Mouse (Mus musculus) thymus, postnatal 36 days (tissue): ENCODE measurements around the gene Snrpa.

Source experiments
- DNase-seq, 2 experiments: peaks; one replicate each; pipeline ENCODE4 v3.0.0; 2022; ENCODE audit warnings: mixed read lengths in 2 of 2

Gene Snrpa

DNA sequence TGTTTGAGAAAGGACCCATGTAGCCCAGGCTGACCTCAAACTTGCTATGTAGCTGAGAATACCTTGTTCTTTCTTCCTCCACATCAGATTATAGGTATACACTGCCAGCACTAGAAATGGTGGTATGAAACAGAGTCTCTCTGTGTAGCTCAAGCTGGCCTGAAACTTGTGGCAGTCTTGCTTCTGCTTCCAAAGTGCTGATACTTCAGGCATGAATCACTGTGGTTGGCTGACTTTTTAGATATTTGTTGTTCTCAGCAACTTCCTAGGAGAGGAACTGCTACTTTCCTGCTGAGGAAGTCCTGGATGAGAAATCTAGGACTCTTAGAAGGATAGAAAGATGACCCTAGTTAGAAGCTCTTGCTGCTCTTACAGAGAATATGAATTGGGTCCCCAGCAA, 2.3 kb upstream of the Snrpa start:
- DNase-seq = no peak

DNA sequence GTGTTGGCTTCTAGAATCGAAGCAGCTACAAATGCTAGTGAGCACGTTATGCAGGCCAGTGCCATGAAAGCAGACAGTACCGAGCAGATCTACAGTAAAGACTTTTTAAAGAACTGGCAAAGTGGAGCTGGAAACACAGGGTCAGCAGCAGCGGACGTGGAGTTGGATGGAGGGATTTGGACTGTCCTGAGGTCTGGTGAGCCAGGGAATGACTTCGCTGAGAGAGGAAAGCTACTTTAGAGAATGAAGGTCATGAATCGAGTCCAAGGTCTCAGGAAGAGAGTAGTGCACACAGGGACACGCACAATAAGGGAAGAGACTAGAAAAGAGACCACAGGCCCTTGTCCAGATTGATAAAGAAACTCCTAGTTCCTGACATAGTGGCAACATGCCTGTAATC, 1.6 kb upstream of the Snrpa start:
- DNase-seq = no peak

DNA sequence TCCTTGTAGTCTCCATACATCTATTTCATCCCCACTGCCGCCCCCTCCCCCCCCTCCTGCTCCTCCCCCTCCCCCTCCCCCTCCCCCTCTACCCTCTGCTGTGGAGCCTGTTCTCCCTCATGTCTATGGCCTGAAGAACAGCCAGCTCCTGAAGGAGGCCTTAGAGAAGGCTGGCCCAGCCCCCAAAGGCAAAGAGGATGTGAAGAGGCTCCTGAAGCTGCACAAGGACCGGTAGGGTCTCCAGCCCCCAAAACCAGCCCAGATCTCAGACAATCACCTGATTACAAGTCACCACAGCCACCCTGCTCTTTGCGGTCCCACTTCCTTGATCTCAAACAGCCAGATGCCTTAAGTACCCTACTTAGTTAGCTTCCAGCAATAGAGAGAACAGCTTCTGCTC, 1.1 kb upstream of the Snrpa start:
- DNase-seq = no peak

DNA sequence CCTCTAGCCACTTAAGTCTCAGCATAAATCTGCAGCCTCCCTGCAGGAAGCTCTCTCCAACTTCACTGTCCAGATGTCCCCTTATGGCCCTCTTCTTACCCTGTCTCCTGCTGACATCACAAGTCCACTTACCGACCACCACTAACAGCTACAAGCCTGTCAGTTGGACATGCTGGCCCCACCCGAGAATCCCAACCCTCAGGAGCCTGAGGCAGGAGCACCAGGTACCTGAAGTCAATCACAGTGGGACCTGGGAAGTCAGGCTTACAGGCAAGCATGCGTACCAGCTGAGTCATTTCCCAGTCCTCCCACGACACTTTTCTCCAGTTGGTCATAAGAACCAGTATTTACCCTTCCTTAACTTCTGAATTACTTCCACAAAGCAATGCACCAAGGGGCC, 2.3 kb downstream of the Snrpa start:
- no peak for DNase-seq

DNA sequence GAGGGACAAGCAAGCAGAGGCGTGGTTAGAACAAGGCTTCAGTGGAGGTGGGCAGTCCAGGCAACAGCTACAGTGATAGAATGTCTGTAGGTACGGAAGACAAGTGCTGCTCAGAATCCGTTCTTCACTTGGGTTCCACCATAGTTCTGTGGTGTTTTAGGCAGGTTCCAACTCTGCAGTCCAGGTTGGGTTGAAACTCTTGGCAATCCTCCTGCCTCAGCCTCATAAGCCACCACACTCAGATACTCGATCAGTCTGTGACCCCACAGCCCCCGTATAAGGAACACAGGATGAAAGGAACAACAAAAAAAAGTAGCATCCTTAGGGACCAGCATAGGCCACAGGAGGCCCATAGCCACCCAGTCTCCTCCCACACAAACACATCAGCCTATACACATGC, 3.6 kb downstream of the Snrpa start:
- DNase-seq = no peak

DNA sequence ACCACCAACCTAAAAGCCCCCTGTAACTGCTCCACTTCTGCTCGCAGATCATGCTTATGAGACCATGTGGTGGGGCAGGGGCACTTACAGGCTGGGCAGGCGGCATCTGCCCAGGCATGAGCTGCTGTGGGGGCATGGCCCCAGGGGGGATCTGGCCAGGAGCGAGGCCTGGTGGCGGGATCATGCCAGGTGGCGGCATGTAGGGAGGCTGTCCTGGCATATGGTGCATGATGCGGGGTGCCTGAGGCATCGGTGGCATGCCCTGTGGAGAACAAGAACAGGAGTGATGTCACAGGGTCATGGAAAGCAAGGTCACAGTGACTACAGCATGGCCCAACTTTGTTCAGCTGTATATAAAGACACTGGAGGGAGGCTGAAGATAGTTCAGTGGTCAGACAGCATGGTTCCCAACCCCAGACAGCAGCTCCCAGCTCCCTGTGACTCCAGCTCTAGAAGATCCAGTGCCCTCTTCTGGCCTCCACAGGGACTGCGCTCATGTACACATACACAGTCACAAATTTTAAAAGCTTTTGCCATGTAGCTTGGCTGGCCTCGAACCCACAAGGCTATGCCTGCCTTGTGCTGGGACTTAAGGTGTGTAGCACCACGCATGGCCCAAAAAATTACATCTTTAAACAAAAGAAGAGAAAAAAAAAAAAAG, 6.7 kb downstream of the Snrpa start:
- no peak for DNase-seq

DNA sequence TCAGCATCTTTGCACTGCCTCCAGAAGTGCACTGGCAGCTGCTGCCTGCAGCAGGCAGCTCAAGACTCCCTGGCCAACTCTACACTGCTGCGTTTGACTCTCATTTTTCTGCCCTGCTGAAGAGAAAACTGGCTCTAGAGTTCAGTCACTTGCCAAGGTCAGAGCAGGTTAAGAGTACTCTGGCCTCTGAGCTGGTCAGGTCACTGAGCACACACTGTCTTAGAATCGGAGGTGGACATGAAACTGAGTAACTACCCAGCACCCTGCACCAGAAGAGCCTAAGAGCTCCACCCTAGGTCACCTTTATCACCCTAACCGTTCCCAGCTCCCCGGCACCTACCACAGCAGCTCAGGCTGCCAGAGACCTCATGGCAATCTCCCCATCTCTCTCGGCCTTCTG, 10.1 kb downstream of the Snrpa start:
- no peak for DNase-seq

DNA sequence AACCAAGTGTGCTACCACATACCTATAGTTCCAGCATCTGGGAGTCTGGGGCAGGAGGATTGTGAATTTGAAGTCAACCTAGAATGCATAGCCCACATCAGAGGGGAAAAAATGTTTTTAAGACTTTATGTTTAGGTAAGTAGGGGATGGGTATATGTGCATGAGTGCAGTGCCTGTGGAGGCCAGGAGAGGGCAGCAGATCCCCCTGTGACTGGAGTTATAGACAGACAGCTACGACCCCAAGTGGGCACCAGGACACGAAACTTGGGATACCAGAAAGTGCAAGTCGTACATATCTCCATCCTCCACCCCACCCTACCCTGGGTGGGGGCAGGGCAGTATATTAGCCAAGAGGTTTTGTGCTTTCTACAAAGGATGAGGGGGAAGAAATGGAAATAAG, 11.1 kb downstream of the Snrpa start:
- peak; percentile 42 to 50 for DNase-seq

DNA sequence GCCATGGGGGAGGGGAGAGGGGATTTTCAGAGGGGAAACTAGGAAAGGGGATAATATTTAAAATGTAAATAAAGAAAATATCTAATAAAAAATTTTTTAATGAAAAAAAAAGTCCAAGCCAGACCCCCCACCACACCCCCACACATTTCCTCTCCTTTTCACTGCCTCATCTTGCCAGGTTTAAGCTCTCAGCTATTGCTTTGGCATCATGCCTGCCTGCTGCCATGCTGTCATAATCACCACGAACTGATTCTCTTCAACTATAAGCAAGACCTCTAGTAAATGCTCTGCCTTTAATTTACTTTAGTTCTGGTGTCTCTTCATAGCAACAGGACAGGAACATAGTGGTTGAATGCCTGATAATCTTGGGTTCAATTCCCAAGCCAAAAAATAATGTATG, 13.6 kb downstream of the Snrpa start:
- DNase-seq = no peak

DNA sequence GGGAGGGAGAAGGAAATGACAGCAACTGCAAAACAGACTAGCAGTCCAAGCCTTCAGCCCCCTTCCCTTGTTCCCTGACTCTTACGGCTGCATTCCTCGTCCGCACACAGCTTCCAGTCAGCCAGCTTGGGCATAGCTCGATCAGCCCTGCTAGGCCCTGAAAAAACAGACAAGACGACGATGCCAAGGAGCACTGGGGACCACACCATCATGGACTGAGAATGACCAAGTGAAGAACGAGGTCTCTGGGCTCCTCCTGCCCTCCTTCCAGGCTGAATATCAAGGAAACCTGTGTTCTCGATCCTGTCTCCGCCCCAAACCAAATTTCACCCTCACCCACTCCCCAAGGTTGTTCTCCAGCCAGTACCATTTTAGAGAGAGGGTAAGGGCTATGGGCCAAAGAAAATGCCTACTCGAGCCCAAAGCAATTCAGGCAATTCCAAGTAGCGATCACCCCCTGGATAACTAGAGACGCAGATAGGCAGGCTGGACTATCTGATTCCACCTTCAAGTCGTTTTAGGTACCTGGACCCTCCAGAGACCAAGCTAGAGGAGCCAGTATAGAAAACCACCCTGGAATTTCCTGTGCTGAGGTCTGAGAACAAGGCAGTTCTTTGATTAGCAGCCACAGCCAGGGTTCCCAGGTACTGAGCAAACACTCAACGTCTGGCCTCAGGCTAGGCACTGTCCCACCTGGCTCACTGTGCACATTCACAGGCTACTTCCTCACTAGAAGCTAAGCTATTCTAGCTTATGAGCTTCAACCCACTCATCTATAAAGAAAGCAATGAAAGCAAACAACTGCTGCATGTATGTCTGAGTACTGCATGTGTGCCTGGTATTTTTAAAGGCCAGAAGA, 15.0 kb downstream of the Snrpa start, which contains the start of the genes Gm21983 and Mia:
TSS of gene Gm21983 (minus strand) at position 250 of the 859 bp plus-strand sequence.
TSS of gene Mia (minus strand) at position 321 of the 859 bp plus-strand sequence.
- DNase-seq = no peak

DNA sequence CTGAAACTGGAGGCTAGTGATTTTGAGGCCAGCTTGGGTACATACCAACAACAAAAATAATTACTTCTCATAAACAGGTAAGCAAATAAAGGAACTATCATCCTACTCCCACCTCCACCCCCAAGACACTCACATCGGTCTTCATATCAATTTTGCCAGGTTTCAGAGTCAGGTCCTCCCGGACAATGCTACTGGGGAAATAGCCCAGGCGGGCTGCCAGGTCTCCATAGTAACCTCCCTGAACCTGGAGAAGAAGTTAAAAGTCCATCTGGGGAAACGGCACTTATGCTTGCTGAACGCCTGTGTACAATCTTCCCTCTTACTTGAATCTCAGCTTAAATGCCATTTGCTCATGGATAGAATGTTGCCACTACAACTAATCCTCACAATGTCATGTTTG, 16.0 kb downstream of the Snrpa start:
- no peak for DNase-seq

DNA sequence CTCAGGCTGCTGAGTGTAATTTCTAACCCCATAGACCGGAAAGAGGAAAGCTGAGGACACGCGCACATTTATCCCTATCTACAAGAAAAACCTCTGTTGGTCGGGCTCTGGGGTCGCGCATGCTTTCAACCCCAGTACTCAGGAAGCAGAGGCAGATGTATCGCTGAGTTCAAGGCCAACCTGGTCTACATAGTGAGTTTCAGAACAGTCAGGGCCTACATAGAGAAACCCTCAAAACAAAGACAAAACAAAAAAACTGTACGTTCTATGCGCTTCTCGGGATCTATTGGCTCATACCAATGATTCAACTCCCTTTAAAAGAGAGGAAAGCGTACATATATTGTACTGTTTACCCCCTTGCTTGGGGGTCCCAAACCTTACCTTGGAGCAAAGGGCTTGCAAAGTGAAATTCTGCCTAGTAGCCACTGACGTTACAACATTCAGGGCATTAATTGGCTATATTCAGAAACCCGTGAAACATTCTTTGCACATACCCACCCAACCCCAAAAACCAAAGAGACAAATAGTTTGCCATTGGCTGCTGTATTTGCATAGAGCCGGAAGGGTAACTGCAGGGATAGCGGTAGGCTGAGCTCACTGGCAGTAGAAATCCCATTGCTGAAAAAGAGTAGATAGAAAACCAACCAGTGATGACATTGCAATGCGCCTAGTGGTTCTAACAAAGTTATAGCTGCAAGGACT, 16.7 kb downstream of the Snrpa start:
- no peak for DNase-seq

DNA sequence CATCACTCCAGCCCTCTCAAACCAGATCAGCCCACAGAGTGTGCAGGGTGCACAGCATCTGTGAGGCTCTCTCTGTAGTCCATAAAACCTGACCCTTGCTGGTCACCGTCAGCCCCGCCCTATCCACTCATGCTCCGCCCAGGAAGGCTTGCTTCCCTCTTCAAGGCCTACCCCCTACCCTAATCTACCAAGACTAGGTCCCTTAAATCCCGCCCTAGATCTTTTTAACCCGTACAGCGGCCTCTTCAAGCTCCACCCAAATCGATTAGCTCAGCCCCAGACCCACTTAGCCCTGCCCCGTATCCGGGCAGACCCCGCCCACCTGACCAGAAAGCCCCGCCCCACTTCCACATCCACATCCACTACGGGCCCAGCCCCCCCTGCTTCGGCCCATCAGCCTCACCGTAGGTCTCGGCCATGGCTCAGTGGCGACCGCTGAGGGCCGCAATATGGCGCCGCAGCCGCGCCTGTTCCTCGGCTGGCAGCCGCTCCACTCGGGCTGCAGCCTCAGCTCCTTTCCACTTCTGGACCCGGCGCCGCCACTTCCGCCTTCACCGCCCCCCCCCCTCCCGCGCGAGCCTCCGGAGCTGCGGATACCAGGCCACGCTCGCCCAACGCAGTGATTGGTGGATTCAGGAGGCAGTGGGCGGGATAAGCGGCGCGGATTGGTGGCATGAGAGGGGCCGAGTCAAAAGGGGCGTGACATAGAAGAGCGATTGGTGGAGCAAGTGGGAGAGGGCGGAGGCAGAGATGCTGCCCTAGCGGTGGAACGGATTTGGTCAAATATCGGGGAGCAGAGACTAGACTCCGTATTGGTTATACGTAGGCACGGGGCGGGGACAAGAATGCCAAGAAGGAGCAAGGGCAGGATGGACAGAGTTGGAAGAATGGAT, 17.5 kb downstream of the Snrpa start, which contains the start of gene Rab4b:
TSS of gene Rab4b (minus strand) at position 573 of the 893 bp plus-strand sequence.
- peak; percentile 99 to 100 for DNase-seq

DNA sequence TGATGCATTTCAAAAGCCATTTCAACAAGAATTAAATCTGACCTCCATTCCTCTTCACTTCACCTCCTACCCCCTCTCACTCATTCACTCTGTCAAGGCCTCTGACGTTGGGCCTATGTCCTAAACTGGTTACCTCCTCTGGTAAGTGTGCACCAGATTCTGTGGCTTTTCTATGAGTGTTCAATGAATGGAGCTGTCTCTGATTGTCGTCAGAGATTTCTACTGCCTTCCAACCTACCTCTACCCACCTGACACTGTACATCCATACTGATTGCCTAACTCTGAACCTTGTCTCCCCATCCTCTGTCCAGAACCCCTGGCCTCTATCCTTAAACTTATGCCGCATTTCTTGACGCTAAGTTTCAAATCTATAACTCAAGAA, 18.1 kb downstream of the Snrpa start:
- DNase-seq = no peak

DNA sequence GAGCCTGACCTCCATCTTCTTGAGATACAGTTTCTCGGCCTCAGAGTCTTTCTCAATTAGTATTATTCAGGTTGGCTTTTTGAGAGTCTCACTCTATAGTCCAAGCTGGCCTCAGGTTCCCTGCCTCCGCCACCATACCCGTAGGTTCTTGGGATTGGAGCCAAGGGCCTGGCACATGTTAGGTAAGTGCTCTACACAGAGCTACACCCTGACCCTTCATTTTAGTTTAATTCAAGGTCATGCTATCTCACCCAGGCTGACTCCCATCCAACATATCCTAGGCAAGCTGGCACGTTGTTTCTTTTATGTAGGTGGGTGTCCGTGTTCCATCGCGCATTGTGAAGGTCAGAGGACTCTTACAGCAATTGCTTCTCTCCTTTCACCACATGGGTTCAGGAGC, 21.2 kb downstream of the Snrpa start:
- DNase-seq = no peak

DNA sequence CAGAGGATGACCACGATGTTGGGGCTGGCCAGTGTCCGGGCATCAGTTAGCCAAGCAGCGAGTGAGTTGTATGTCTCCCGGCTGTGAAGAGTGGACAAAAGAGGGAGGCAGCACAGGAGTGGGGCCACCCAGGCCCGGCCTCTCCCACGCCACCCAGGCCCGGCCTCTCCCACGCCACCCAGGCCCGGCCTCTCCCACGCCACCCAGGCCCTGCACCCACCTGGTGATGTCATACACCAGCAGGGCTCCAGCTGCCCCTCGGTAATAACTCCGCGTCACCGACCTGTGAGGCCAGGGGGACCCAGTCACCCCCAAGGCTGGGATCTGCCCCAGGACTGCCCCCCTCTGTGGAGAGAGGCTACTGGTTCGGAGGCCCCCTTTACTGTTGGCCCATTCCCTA, 21.6 kb downstream of the Snrpa start:
- DNase-seq = no peak

DNA sequence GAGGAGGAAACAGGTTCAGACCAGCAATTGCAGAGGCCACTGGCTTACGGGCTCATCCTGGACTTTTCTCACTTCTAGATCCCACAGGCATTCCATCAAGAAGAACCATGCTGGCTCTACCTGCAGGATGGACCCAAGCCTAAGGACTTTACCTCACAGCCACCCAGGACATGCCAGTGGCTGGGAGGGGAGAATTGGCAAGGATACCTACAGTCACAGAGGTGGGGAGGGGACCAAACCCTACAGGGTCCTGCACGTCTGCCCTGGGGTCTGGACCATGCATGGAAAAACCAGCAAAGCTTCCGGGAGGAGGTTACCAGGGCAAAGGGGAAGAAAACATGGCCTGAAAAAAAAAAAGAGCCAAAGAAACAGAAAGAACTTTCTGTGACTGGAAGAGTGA, 25.1 kb downstream of the Snrpa start:
- no peak for DNase-seq

DNA sequence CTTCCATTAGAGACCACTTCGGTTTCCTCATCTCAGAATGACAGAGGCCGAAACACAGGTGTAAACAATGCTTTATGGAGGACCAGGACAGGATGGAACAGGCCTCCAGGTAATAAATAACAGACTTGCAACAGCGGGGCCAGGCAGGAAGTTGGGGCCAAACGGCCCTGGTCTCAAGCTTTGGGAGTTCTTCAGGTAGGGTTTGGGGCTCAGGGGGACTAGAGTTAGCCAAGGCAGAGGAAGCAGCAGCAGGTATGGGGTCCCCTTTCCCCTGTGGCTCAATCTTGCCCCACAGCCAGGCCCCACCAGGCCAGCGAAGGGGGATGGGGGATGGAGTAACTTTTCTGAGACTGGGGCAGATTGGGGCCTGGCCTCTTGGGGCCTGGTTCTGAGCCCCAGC, 27.7 kb downstream of the Snrpa start:
- DNase-seq = no peak

DNA sequence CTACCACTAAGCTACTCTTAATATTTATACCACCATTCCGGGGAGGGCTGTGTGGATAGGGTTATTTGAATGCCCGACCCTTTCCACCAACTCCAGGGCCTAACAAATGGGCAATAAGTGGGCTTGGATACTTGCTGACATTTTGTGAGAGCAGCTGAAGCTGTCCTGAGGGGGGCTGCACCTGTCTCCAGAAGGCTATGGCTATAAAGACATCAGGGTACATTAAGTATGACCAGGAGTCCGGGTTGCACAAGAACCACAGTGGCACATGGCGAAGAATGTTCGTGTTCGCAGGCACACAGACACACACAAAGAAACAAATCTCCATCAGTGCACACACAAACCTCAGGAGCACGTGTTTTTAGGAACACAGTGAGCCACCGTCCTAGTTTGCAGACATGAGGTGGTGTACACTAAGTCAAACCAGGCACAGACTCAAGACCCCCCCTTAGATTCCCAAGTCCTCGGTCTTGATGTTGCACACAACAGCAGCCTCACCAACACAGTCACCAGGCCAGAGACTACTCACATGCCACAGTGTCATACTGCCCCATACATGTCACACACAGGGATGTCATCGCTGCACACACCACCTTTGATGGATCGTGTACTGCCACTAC, 28.5 kb downstream of the Snrpa start:
- no peak for DNase-seq

DNA sequence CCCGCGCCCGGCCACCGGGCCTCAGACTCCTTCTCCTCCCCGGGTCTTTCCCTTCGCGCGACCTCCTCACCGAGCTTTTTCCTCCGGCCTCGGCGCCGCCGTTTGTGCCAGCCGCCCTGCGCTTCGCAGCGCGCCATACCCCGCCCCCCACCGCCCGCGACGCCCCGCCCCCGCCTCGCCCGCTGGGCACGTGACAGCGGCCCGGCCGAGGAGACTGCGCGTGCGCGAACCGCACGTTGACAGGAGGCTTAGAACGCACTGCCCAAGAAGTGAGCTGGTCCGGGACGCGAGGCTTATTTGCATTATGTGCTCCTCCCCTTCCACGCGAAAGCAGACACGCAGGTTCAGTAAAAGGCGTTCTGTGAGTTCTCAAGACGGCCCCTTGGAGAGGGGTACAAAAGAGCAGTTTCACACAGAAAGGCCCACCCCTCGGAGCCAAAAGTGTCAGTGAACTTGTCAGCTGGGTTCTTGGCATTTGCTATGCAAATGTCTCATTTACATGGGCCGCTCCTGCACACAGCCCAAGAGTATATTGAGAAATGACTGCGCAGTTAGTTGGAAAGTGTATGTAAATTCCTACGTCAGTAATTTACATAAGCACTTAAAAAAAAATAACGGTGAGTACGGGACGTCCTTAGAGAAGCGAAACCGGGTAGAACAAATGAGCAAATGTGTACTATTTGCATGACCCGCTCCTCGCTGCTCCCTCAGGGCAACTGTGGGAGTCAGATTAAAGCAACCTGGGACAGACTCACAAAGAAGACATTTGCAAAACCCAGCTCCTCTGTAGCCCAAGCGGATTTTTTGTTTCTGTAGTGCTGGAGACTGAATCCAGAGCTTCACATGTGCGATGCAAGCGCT, 29.2 kb downstream of the Snrpa start, which contains the start of gene Egln2:
TSS of gene Egln2 (minus strand) at position 189 of the 861 bp plus-strand sequence.
- peak; percentile 94 to 95 for DNase-seq

DNA sequence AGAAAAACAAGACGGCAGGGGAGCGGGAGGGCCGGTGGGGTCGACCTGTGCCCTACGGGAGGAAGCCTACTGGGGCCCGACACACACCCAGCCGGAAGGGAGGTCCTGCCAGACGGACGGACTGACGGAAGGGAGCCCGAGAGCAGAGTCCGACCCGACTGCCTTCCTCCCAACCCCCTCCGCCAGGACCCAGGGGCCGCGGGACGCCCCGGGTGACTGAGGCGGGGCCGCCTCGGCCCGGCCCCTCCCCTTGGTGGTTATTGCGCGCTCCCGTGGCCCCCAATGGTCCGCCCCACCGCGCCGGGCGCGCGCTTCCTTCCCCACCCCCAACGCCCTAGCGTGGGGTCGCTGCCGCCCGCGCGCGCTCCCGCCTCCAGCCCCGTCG, 29.9 kb downstream of the Snrpa start:
- peak; percentile 90 for DNase-seq
